Mouse (Mus musculus) spleen, adult 2 months (tissue): Measurements from ENCODE around the gene Cbs. TPM values are rescaled to one million over a fixed set of nuclear protein-coding genes. Genes with fewer than 3 reads are reported as not detected.

Source experiments
- DNase-seq, 2 experiments: peaks; one replicate each; pipeline versions ENCODE4 v3.0.0 to v3.0.0-alpha.2; 2012 to 2021; ENCODE audit warnings: low spot score in 2 of 2, low read depth in 1 of 2
- H3K27ac ChIP-seq: fragments of 200-500 bp; 2 replicates; pipeline ENCODE4 v1.5.1; 2012; ENCODE audit warnings: low read length, inconsistent platforms; ENCODE audit not compliant: insufficient read depth
- H3K27me3 ChIP-seq: fragments of 200-500 bp; 2 replicates; pipeline ENCODE4 v1.6.1; 2012; ENCODE audit warnings: mild to moderate bottlenecking, moderate library complexity, low read length, inconsistent platforms; ENCODE audit not compliant: control insufficient read depth, insufficient read depth
- H3K36me3 ChIP-seq: fragments of 200-500 bp; 2 replicates; pipeline ENCODE4 v1.6.1; 2012; ENCODE audit warnings: mild to moderate bottlenecking, low read length, inconsistent platforms; ENCODE audit not compliant: control insufficient read depth, insufficient read depth
- H3K4me1 ChIP-seq: fragments of 200-500 bp; 2 replicates; pipeline ENCODE4 v1.6.1; 2011; ENCODE audit warnings: inconsistent platforms; ENCODE audit not compliant: control insufficient read depth, insufficient read depth, insufficient read length
- H3K4me3 ChIP-seq: fragments of 200-500 bp; 2 replicates; pipeline ENCODE4 v1.5.1; 2011; ENCODE audit warnings: mild to moderate bottlenecking, inconsistent platforms; ENCODE audit not compliant: insufficient read depth, insufficient read length; ENCODE audit errors: extremely low read depth
- CTCF ChIP-seq: fragments of 200-500 bp; IDR thresholded peaks from 2 replicates; pipeline ENCODE4 v1.5.1; 2011; ENCODE audit warnings: mild to moderate bottlenecking, inconsistent platforms; ENCODE audit not compliant: insufficient read depth, insufficient read length, insufficient replicate concordance; ENCODE audit errors: extremely low read depth
- POLR2A ChIP-seq: fragments of 200-500 bp; IDR thresholded peaks from 2 replicates; pipeline ENCODE4 v1.6.1; 2011; ENCODE audit warnings: low read depth, low read length, inconsistent platforms
- WGBS: fragments of 180-500 bp; shearing (Covaris S2); methylation state at CpG from one replicate; pipeline ENCODE4 v1.1.7; 2018; 5-methylcytosine and 5-hydroxymethylcytosine counted together
- polyA plus RNA-seq: library from polyadenylated mRNA; depleted of rRNA; stranded (reverse); fragments of >200 nt; gene quantifications from 2 replicates; pipeline ENCODE4 v1.2.3, GENCODE M21; 2012; rRNA removed

Gene Cbs
- polyA plus RNA-seq, 1 experiment, result 7.4 TPM

- 1% methylated on average over 82 of the region's 88 CpGs for WGBS
- Histone ChIP-seq H3K36me3 (no peaks in the 10 kb centered on the region), H3K27ac (peak overlapping the region; percentile 89), H3K4me1 (peaks cover 9% of the 10 kb centered on the region; the same call in 1 of the 2 replicates), H3K4me3 (peak overlapping the region; percentile 62), H3K27me3 (no peaks in the 10 kb centered on the region)
- TF ChIP-seq CTCF, result no peak
- no peak for TF ChIP-seq POLR2A
- DNase-seq, result peak; percentile 28 to 62
Measured at GRCm38 (mm10) chr17:31565141-31566056, 71.6 kb downstream of the Cbs start.

GRCm38 (mm10) chr17:31564858-31565140 is 72.2 kb downstream of the Cbs start:
- WGBS, result 0% methylated on average over 7 of the region's 44 CpGs
- no peak for DNase-seq
- TF ChIP-seq POLR2A (no peak), CTCF (no peak)

GRCm38 (mm10) chr17:31564015-31564857 is 72.8 kb downstream of the Cbs start, which contains the start of gene Pknox1:
TSS of gene Pknox1 (plus strand) at chr17:31564734.
- Histone ChIP-seq H3K4me3 (peak within 1 kb of the TSS; percentile 74), H3K36me3 (no peaks in the 10 kb centered on the region), H3K4me1 (peaks cover 9% of the 10 kb centered on the region; the same call in 1 of the 2 replicates), H3K27me3 (no peaks in the 10 kb centered on the region), H3K27ac (peak within 1 kb of the TSS; percentile 89)
- TF ChIP-seq POLR2A (no peak), CTCF (no peak)
- DNase-seq, result peak; percentile 98 to 99
- under 1% methylated on average over 47 of the region's 72 CpGs for WGBS

More at GRCm38 (mm10) chr17:31564858-31565140, 72.2 kb downstream of the Cbs start:
- peak overlapping the region; percentile 89 for H3K27ac ChIP-seq
- peaks cover 9% of the 10 kb centered on the region; the same call in 1 of the 2 replicates for H3K4me1 ChIP-seq
- peak overlapping the region; percentile 62 for H3K4me3 ChIP-seq
- no peaks in the 10 kb centered on the region for H3K27me3 ChIP-seq
- H3K36me3 ChIP-seq, result no peaks in the 10 kb centered on the region

- Histone ChIP-seq H3K4me1 (peaks cover 9% of the 10 kb centered on the region; the same call in 1 of the 2 replicates), H3K27ac (peak overlapping the region; percentile 84), H3K36me3 (no peaks in the 10 kb centered on the region), H3K27me3 (no peaks in the 10 kb centered on the region), H3K4me3 (peak overlapping the region; percentile 74; the same call in 1 of the 2 replicates)
- TF ChIP-seq CTCF, result no peak
- no peak for TF ChIP-seq POLR2A
- DNase-seq, result peak in 1 of 2 experiments; percentile 15
- WGBS, result 4% methylated on average over 12 of the region's 12 CpGs
Measured at GRCm38 (mm10) chr17:31563632-31564014, 73.4 kb downstream of the Cbs start.

GRCm38 (mm10) chr17:31559021-31559789 is 77.8 kb downstream of the Cbs start:
- no peaks in the 10 kb centered on the region for H3K27me3 ChIP-seq
- no peak for DNase-seq
- H3K36me3 ChIP-seq, result no peaks in the 10 kb centered on the region
- TF ChIP-seq CTCF (no peak), POLR2A (no peak)
- no peaks in the 10 kb centered on the region; the same call in 1 of the 2 replicates for H3K4me1 ChIP-seq
- no peak overlapping the region for H3K4me3 ChIP-seq
- 74% methylated on average over 11 of the region's 11 CpGs for WGBS
- no peak overlapping the region for H3K27ac ChIP-seq

Other genes with a start within 250 kb of the Cbs start
- 24.5 and 24.9 TPM in 2 replicates for gene Wdr4, start 117.3 kb downstream of the Cbs start, polyA plus RNA-seq
- 42.7 and 54.3 TPM in 2 replicates for gene Ndufv3, start 117.1 kb downstream of the Cbs start, polyA plus RNA-seq
- 18.9 and 28.2 TPM in 2 replicates for gene Pknox1, start 72.5 kb downstream of the Cbs start, polyA plus RNA-seq
- 32.4 and 36.2 TPM in 2 replicates for gene U2af1, start 21.7 kb upstream of the Cbs start, polyA plus RNA-seq
- gene Cryaa, start 40.6 kb upstream of the Cbs start, polyA plus RNA-seq, result 0.54 and 0.82 TPM in 2 replicates
- gene Sik1, start 218.6 kb upstream of the Cbs start, polyA plus RNA-seq, result 56.4 and 67.8 TPM in 2 replicates